ENCODE assay signal across 21 mouse cellular contexts in genomic region chr19:41349624-41350023, GRCm38 (mm10).
"Had no signal": no experiment of that assay in that cellular context is flagged by ENCODE, and none has a peak within 500 bp of the region (broad histone marks: within the 10 kb centered on the region; RNA-seq: fewer than 3 reads in every experiment).

No protein-coding gene starts in this region.

- H3K36me3 ChIP-seq: heart, embryonic 13.5 days; heart, embryonic 15.5 days; hindbrain, embryonic 13.5 days; hindbrain, embryonic 15.5 days; limb, embryonic 10.5 days; limb, embryonic 12.5 days; liver, embryonic 13.5 days had no signal

- H3K27ac ChIP-seq: heart, adult 2 months; heart, embryonic 13.5 days; heart, embryonic 15.5 days; hindbrain, embryonic 13.5 days; hindbrain, embryonic 15.5 days; hindbrain, postnatal 0 days; layer of hippocampus, adult 2 months; left cerebral cortex, adult 2 months; limb, embryonic 10.5 days; limb, embryonic 12.5 days; liver, embryonic 13.5 days had no signal

- H3K9me3 ChIP-seq: heart, embryonic 13.5 days; heart, embryonic 15.5 days; hindbrain, embryonic 13.5 days; hindbrain, embryonic 15.5 days; limb, embryonic 10.5 days; limb, embryonic 12.5 days; liver, embryonic 13.5 days had no signal

- H3K4me3 ChIP-seq: heart, adult 2 months; heart, embryonic 13.5 days; heart, embryonic 15.5 days; hindbrain, embryonic 13.5 days; hindbrain, embryonic 15.5 days; layer of hippocampus, adult 2 months; left cerebral cortex, adult 2 months; limb, embryonic 10.5 days; limb, embryonic 12.5 days; liver, embryonic 13.5 days had no signal

- H3K4me1 ChIP-seq: heart, embryonic 15.5 days had no signal

- H3K27me3 ChIP-seq: heart, embryonic 13.5 days; heart, embryonic 15.5 days; hindbrain, embryonic 13.5 days; hindbrain, embryonic 15.5 days; limb, embryonic 12.5 days; liver, embryonic 13.5 days had no signal

- H3K9ac ChIP-seq: heart, embryonic 13.5 days; heart, embryonic 15.5 days; hindbrain, embryonic 13.5 days; hindbrain, embryonic 15.5 days; limb, embryonic 12.5 days; liver, embryonic 13.5 days had no signal

- DNase-seq: gastrocnemius, postnatal 14 days; gastrocnemius, postnatal 36 days; heart, adult 11 months; heart, adult 2 months; heart, postnatal 14 days; heart, postnatal 36 days; kidney, adult 18-20 months; kidney, adult 8-10 months; kidney, postnatal 10 days; kidney, postnatal 25 days; kidney, postnatal 4 days; liver, embryonic 13.5 days had no signal
